Mouse (Mus musculus): Measurements from ENCODE around the gene Gm32742.
"Not testable (repeated sequence)": the region's sequence is repeated elsewhere in the genome, so short reads cannot be mapped to it uniquely, and the experiment has no call there.

Gm32742 gene

DNA sequence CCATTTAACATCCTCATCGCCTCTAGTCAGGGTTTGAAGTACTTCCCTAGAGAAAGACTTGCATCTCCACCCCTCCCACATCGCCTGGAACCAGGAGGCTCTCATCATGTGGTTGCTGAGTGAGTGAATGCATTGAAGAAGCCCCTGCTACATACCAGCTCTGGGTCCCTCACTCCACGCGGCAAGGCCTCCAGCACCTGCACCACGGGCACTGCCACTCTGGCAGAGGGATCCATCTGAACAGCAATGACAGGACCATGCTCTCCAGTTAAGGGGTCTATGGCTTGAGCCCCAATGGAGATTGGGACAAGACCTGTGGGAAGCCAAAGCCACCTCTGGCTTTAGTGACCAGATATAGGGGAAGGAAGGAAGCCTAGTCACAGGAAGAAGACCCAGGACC, 18.0 kb downstream of the Gm32742 start:
- no peak for DNase-seq

DNA sequence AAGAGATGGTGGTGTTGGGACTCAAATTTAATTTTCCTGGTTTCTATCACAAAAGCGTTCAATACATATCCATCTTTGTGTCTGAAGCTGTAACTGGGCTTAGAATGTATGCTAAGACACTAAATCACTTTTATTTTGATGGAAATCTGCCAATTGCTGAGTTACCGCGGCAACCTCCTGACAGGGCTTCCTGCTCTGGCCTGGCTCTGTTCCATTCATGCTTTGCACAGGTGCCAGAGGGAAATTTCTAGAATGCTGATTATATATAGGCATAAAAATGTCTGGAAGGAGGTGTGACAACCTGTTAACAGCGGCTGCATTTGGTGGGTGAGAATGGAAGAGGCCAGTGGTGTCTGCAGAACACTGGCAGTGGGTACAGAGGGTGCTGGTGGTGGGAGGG, 18.8 kb downstream of the Gm32742 start:
- no peak for DNase-seq

DNA sequence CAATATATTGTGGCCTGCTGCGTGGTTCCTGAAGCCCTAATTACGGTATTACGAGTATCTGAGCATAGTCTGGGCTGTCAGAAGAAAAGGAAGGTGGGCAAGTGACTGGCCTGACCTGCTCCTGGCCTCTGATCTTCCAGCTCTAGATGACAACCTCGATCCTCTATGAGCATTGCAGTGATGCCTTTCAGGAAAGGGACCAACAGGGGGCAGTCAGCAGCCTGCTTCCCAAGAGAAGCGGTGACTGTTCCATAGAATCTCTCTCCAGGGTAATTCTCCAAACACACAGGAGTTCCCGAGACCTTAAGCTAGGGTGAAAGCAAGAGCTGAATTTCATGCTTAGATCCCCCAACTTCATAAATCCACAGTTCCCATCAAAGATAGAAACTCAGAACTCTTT, 21.1 kb downstream of the Gm32742 start:
- DNase-seq: no peak

DNA sequence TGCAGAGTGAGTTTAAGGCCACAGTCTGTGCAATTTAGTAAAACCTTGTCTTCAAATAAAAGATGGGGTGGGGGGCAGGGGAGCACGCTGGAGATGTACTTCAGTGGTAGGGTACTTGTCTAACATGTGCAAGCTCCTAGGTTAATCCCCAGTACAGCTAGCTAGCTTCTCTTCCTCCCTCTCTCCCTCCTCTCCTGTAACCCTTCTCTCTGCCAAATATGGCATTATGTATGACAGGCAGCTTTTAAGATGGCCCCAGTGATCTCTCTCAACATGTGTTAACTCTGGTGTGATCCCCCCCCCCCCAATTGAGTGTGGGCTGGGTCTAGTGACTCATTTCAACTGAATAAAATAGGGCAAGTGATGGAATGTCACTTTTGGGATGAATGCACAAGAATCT, 21.9 kb downstream of the Gm32742 start:
- DNase-seq: no peak

DNA sequence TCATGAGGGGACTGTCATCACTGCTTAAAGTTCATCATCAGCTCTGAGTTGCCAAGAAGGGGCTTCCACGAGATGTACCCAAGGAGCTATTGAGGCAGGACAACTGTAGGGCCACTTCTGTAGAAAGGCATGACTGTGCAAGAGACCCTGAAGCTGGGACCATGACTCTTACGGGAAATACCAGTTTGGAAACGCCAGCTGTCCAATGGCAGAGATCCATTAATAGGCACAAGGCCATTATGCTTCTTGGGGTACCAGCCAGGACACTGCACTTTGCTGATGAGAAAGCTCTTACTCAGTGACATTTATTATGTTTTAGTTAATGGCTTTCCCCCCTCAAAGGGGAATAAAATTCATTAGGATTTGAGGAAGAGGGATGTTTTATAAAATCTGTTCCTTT, 24.6 kb downstream of the Gm32742 start:
- DNase-seq: no peak

DNA sequence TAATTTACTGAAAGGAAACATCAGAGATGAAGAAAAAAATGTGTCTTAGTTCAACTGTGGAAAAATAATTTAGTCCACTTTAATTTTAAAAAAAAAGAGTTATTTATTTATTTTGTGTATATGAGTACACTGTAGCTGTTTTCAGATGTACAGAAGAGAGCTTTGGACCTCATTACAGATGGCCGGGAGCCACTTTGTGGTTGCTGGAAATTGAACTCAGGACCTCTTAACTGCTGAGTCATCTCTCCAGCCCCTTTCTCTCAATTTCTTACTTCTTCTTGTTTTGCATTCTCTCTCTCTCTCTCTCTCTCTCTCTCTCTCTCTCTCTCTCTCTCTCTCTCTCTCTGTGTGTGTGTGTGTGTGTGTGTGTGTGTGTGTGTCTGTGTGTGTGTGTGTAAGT, 25.9 kb downstream of the Gm32742 start:
- not testable (repeated sequence) for DNase-seq

DNA sequence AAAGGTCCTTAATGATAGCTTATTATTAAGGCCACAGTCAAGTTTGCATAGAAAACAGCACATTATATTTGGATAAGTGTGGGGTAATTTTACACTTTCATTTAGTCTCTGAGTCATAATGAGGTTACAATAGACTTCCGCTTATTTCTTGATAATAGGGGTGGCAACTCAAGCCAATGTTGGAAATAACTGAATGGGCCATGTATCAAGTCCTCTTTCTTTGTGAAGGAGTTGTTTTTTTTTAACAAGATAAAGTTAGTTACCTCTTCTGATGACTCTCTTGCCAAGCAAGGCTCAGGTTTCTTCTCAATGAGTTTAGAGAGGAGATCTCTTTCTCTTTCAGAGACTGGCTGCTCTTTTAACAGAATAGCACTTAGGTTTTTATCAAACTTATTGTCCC, 27.0 kb downstream of the Gm32742 start:
- DNase-seq: no peak

DNA sequence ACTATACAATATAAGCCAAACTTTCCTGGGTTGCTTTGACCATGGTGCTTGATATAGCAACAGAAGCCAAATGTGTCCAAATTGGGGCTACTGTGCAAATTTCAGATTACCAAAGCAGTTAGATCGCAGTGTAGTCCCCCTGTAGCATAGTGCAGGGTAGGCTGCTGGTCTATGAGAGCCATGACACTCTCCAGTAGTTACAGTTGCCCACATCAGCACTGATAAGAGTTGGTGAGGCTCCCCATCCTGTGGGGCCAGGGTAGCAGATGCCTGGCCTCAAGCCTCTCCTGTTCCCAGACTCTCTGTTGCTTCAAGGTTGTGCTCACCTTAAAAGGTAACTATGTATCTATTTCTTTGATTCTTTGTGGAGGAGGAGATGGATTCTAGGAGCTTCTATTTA, 27.5 kb downstream of the Gm32742 start:
- no peak for DNase-seq

DNA sequence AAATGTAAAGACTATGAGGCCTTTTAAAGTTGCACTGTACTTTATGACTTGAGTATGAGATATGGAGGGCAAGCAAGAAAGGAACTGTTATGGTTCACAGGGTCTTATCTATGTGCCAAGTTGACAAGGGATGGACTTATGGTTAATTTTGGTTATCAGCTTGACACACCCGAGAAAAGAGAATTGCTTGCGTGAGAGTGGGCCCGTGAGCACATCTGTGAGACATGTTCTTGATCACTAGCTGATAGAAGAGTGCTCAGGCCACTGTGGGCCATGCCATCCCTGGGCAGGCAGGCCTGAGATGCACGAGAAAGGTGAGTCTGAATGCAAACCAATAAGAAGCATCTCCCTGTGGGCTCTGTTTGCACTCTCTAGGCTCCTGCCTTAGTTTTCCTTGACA, 27.9 kb downstream of the Gm32742 start:
- DNase-seq: no peak

DNA sequence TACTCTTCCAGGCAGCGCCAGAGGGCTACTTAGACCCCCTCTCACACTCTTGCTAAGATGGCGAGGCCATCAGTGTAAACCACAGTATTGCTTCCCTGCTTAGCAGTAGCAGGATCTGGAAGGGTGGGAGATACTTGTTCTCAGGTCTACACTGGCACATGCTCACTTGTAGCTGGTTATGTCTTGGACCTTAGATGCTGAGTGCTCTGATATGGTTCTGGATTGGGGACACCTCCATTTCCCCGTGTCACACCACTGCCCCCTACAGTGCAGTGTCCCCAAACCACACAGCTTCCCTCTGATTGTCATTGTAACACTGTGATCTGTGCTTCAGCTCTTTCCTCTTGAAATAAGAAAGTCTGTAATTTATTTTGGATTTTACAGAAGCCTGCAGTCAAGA, 28.3 kb downstream of the Gm32742 start:
- peak in 1 of 2 experiments; percentile 22 for DNase-seq

DNA sequence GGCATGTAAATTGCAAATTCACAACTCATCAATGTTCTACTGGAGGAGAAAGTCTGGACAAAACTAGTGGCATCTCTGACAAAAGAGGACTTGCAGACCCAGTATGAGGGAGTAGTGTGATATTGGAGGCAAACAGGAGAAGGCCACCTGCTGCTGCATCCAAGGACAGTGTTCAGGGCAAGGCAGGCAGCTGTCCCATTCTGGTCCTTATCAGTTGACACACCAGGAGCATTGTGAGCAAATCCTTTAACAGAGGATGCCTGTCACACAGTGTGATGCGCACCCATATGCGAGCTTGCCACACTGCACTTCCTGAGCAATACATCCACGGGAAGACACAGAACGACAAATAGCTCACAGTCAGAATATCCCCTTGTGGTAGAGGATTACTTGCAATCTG, 50.5 kb downstream of the Gm32742 start:
- no peak for DNase-seq

DNA sequence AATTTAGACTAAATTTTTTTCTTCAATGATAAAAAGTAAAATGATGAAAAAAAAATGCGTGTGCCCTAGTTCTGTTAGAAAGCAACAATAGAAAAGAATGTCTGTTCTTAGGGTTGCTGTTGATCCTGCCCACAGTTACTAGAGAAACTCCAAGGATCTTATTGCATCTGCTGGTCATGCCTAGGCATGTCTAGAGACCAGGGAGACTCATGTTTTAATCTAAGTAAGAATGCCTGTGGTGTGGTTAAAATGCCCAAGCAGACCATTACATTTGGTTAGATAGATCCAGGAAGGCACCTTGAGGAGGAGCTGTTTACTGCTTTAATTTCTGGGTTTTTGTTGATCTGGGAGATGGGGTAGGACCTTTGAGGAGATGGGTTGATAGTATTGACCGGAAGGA, 59.6 kb downstream of the Gm32742 start:
- DNase-seq: no peak

DNA sequence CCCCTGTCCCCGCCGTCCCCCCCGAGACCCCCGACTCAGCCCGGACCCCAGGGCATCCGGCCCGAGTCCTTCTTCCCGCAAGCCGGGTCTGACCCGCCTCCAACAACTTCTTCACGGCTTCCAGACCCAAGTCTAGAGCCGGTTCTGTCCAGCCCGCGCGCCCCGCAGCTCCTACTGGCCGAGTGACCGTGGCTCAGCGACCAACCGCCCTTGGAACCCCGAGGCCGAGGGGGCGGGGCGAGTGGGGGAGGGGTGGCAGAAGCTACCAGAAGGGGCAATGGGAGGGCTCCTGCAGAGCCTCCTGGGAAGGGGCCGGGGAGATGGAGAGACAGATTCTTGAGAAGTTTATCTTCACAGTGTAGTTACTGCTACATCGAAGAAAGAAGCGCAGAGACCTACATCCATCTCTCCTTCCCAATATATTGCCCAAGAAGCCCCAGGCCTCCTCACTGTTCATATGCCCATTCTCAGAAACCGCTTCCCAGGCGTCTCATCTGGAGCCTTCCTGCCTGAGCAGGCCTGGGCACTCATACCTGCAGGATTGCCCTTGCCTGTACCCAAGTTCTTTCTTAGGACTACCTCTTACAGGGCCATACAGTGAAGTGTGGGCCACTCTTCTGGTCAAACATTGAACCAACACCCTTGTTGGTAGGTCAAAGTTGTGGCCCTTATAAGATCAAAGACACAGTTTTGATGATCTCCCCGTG, 61.4 kb downstream of the Gm32742 start:
- peak; percentile 8 to 29 for DNase-seq

DNA sequence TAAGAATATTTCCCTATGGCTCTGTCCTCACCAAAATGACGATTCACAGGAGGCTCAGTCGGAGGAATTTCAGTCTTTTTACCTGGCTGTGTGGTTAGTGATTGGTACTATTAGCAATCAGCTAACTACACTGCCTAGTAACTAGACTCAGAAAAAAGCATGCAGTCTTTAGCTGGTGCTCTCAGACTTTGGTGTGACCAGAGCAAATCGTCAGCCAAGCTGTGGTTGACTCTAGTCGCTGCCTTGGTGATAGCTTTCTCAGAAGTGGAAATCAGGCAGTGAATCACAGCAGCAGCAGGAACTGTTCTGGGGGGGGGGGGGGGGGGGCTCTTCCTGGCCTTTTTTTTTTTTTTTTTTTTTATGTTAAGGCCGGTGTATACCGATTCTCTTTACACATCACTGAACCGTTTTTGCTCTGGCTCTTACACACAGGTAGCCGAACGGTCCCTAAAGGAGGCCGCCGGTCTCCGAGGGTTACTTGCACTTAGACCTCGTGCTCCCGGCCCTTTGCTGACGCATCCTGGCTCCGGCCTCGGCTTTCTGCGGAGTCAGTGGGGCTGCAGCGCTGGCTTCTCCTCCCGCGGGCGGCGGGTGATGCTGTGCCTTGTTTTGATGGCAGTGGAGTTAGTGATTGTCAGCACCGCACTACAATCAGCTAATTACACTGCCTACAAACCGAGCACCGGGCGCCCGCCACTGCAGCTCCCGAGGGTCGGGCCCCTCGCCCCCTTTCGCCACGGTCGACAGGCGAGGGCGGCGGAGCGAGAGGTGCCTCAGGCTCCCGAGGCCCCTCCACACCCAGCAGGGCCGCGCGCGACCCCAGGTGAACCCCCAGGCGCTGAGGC, 62.1 kb downstream of the Gm32742 start:
- peak; percentile 6 to 35 for DNase-seq

DNA sequence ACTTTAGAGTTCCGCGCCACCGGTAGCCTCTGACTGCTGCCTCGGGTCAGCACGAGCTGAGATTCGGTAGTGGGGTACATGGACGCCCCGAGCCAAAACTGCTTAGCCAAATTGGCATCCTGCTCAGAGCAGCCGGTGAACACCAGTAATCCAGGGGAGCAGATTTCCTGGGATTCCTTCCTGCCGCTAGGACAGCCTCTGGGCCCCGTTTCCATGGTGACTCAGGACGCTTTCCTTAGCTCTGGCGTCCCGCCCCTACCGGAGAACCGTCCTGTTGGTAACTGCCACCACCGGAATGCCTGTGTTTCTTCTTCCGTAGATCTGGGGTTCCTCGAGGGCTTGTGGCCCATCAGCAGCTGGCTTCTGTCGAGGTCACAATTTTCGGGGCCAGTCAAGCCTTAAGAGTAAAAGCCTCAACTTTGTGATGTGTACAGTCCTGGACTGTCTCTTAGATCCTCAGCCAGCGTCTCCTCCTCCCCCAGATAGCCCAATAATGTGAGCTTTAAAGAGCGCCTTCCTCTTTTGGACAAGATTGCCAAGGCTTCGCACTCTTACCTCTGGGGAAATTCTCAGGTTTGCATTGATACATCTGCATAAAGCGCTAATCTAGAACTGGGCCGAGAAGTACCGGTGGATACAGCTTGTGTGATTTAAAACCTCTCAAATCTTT, 63.4 kb downstream of the Gm32742 start, which contains the start of gene 4833427G06Rik:
Gene 4833427G06Rik (minus strand): TSS at position 323 of the 670 bp plus-strand sequence.
- peak; percentile 27 to 52 for DNase-seq

DNA sequence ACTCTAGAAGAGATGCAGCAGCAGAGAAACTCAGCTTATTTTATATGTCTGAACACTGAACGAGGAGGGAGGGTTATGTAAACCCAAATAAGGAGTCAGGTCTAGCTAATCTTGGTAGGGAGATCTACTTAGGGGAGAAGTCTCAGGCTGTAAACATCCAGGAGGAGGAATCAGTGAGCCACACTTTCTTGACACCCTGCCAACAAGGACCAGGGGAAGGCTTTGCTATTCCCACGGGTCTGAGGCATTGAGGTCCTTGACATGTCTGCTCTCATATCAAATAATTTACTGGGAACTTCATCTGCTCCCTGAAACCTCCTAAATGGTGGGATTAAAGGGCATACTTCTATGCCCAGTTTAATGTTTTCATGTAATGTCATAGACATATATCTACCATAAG, 69.0 kb downstream of the Gm32742 start:
- DNase-seq: no peak

DNA sequence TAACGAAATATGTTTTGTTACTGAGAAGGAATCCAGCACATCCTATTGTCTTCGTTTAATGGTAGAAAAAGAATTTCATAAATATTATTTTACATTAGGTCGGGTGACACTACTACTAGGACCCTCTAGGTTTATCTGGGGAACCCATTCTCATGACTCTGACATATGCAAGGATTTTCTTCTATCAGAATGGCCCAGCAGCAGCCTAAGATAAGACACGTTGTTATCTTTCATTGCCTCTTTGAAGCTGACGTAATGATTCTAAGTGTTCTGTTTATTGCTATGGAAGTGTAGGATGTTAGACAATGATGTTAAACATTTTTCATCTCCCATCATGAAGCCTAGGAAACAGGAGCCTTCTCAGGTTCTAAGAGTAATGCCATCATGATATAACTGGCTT, 71.6 kb downstream of the Gm32742 start:
- no peak for DNase-seq

DNA sequence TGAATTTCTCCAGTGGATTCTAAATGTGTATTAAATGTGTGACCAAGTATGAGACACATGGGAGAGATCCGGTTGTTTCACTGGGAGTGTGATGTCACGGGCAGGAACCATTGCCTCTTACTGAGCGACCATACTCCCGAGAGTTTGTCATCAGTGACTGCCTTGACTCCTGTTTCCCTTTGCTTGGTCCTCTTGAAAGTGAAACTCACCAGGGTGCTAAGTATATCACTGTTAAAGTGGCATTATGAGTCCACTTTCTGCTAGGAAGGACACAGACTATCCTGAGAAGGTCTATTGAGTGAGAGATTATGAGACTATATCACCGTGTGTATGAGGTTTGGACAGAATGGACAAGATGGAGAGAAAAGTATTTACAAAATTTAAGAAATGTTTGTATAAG, 83.7 kb downstream of the Gm32742 start:
- DNase-seq: no peak
